Mouse (Mus musculus) 3134 (cell line): ENCODE results near the gene Frmd8.
"Not testable (repeated sequence)": the region's sequence is repeated elsewhere in the genome, so short reads cannot be mapped to it uniquely, and the experiment has no call there.

Experiments
- DNase-seq: peaks from one replicate; pipeline ENCODE4 v3.0.0-alpha.2; 2011; ENCODE audit warnings: low spot score; ENCODE audit not compliant: insufficient read length; ENCODE audit errors: extremely low read depth

Frmd8 gene

GRCm38 (mm10) chr19:5887234-5887815, 12.3 kb upstream of the Frmd8 start:
- DNase-seq: no peak

GRCm38 (mm10) chr19:5885838-5886237, 10.8 kb upstream of the Frmd8 start:
- no peak for DNase-seq

- DNase-seq: no peak
Observed at GRCm38 (mm10) chr19:5883935-5884334, 8.9 kb upstream of the Frmd8 start.

GRCm38 (mm10) chr19:5882079-5882478, 7.0 kb upstream of the Frmd8 start:
- DNase-seq: not testable (repeated sequence)

- no peak for DNase-seq
Observed at GRCm38 (mm10) chr19:5881155-5881554, 6.1 kb upstream of the Frmd8 start.

- DNase-seq: no peak
Observed at GRCm38 (mm10) chr19:5879735-5880134, 4.7 kb upstream of the Frmd8 start.

- no peak for DNase-seq
Observed at GRCm38 (mm10) chr19:5878916-5879315, 3.8 kb upstream of the Frmd8 start.

GRCm38 (mm10) chr19:5878362-5878722, 3.3 kb upstream of the Frmd8 start:
- no peak for DNase-seq

GRCm38 (mm10) chr19:5877618-5878361, 2.7 kb upstream of the Frmd8 start, which contains the start of gene Slc25a45:
Gene Slc25a45 (plus strand): TSS chr19:5877808.
- peak; percentile 84 for DNase-seq

GRCm38 (mm10) chr19:5874391-5874968, 594 bp downstream of the Frmd8 start:
- DNase-seq: no peak

- DNase-seq: no peak
Observed at GRCm38 (mm10) chr19:5872931-5873556, 2.0 kb downstream of the Frmd8 start.

GRCm38 (mm10) chr19:5872528-5872927, 2.5 kb downstream of the Frmd8 start:
- DNase-seq: no peak

GRCm38 (mm10) chr19:5871683-5872082, 3.4 kb downstream of the Frmd8 start:
- DNase-seq: no peak

GRCm38 (mm10) chr19:5871273-5871672, 3.8 kb downstream of the Frmd8 start:
- no peak for DNase-seq

- DNase-seq: no peak
Observed at GRCm38 (mm10) chr19:5868096-5868495, 7.0 kb downstream of the Frmd8 start.

GRCm38 (mm10) chr19:5864710-5865398, 10.2 kb downstream of the Frmd8 start:
- no peak for DNase-seq

GRCm38 (mm10) chr19:5863776-5864175, 11.3 kb downstream of the Frmd8 start:
- no peak for DNase-seq

GRCm38 (mm10) chr19:5862335-5863085, 12.6 kb downstream of the Frmd8 start:
- DNase-seq: no peak

- no peak for DNase-seq
Observed at GRCm38 (mm10) chr19:5856604-5857003, 18.5 kb downstream of the Frmd8 start.

GRCm38 (mm10) chr19:5852035-5852722, 22.9 kb downstream of the Frmd8 start:
- no peak for DNase-seq
